Mouse (Mus musculus) thymus, adult 2 months (tissue): ENCODE data around the gene Usp18. TPM values are rescaled to one million over a fixed set of nuclear protein-coding genes. Genes with fewer than 3 reads are reported as not detected.
A peak's percentile ranks its signal among the peaks of the same experiment; 100 is the strongest.

Experiments
- DNase-seq: peaks from one replicate; pipeline ENCODE4 v3.0.0; 2021
- H3K27ac ChIP-seq: fragments of 200-500 bp; 2 replicates; pipeline ENCODE4 v1.5.1; 2012; ENCODE audit warnings: low read length, control low read depth; ENCODE audit not compliant: control insufficient read depth, insufficient read depth
- H3K27me3 ChIP-seq: fragments of 200-500 bp; 2 replicates; pipeline ENCODE4 v1.6.1; 2012; ENCODE audit warnings: mild to moderate bottlenecking, low read length, moderate library complexity, mixed read lengths; ENCODE audit not compliant: control insufficient read depth, insufficient read depth
- H3K36me3 ChIP-seq: fragments of 200-500 bp; 2 replicates; pipeline ENCODE4 v1.6.1; 2012; ENCODE audit warnings: mild to moderate bottlenecking, low read length, moderate library complexity; ENCODE audit not compliant: control insufficient read depth, insufficient read depth
- H3K4me1 ChIP-seq: fragments of 200-500 bp; replicated peaks from 2 replicates; pipeline ENCODE4 v1.6.1; 2012; ENCODE audit warnings: low read length; ENCODE audit not compliant: control insufficient read depth, insufficient read depth
- H3K4me3 ChIP-seq: fragments of 200-500 bp; 2 replicates; pipeline ENCODE4 v1.5.1; 2012; ENCODE audit warnings: mild to moderate bottlenecking, low read length, control low read depth, moderate library complexity; ENCODE audit not compliant: control insufficient read depth, insufficient read depth
- CTCF ChIP-seq: fragments of 200-500 bp; IDR thresholded peaks from 2 replicates; pipeline ENCODE4 v1.5.1; 2012; ENCODE audit warnings: mild to moderate bottlenecking, control low read depth, low read length, moderate library complexity, borderline replicate concordance; ENCODE audit not compliant: control insufficient read depth, poor library complexity, insufficient read depth; ENCODE audit errors: extremely low read depth
- POLR2A ChIP-seq: fragments of 200-500 bp; IDR thresholded peaks from 2 replicates; pipeline ENCODE4 v1.6.1; 2012; ENCODE audit warnings: mild to moderate bottlenecking, low read length, control low read depth, moderate library complexity; ENCODE audit not compliant: control insufficient read depth, poor library complexity, insufficient read depth; ENCODE audit errors: extremely low read depth
- WGBS: fragments of 180-500 bp; shearing (Covaris S2); methylation state at CpG from one replicate; pipeline ENCODE4 v1.1.7; 2018; 5-methylcytosine and 5-hydroxymethylcytosine counted together
- polyA plus RNA-seq: library from polyadenylated mRNA; depleted of rRNA; stranded (reverse); fragments of >200 nt; gene quantifications from 2 replicates; pipeline ENCODE4 v1.2.3, GENCODE M21; 2012

Gene Usp18
- polyA plus RNA-seq, 1 experiment: 43.4 TPM

GRCm38 (mm10) chr6:121215336-121215735 is 30.4 kb upstream of the Usp18 start:
- DNase-seq: no peak
- H3K36me3 ChIP-seq: no peaks in the 10 kb centered on the region
- no peak overlapping the region for H3K4me3 ChIP-seq
- TF ChIP-seq POLR2A (no peak), CTCF (no peak)
- WGBS: 24% methylated on average over 5 of the region's 5 CpGs
- peaks cover 64% of the 10 kb centered on the region for H3K4me1 ChIP-seq
- no peak overlapping the region for H3K27ac ChIP-seq
- no peaks in the 10 kb centered on the region; the same call in 1 of the 2 replicates for H3K27me3 ChIP-seq

DNA sequence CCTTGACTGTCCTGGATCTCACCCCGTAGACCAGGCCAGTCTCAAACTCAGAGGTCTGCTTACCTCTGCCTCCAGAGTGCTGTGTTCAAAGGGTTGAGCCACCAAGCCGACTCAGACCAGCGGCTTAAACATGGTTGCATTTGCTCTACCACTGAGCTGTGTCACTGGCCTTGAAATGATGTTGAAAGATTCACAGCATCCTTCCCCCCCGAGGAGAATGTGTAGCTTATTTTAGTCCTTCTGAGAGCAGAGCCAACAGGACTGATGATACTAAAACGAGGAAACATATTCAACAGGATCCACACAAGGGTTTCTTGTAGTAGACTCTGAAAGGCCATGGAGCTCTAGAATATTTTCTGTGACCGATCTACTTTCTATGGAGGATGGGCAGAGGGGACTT is 29.8 kb upstream of the Usp18 start:
- Histone ChIP-seq H3K36me3 (no peaks in the 10 kb centered on the region), H3K27me3 (no peaks in the 10 kb centered on the region; the same call in 1 of the 2 replicates), H3K4me1 (peaks cover 59% of the 10 kb centered on the region), H3K4me3 (no peak overlapping the region), H3K27ac (no peak overlapping the region)
- no peak for TF ChIP-seq POLR2A
- TF ChIP-seq CTCF: no peak
- DNase-seq: no peak
- WGBS: 69% methylated on average over 6 of the region's 6 CpGs

DNA sequence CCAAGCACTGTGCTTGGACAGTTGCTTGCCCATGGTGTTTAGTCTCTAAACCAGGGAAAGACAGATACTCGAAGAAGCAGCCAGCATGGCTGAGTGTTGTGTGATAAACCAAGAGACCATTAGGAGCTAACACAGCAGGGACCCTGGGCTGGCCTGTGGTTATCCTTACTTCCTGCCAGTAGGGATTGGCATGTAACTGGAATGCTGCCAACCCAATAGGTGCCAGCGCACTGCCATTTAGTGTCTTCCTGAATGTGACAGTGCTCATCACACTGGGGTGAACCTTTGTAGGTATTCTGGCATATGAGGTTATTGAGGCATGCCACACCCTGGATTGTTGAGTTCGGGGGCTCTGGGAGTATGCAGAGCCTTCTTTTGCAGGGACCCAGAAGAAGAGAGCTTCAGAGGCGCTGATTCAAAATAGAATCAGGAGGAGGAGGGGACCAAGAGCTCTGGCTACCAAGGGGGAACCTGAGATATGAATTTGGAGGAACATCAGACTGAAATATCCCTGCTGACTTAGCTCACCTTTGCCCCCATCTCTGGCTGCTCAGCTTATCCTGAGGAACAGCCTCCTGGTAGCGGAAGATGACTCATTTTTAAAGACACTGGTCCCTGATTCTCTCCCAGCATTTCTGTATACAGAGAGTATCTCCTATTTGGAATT is 29.0 kb upstream of the Usp18 start:
- H3K4me1 ChIP-seq: peaks cover 51% of the 10 kb centered on the region
- TF ChIP-seq POLR2A: no peak
- no peak for TF ChIP-seq CTCF
- no peaks in the 10 kb centered on the region for H3K36me3 ChIP-seq
- H3K27ac ChIP-seq: no peak overlapping the region
- no peaks in the 10 kb centered on the region for H3K27me3 ChIP-seq
- 54% methylated on average over 5 of the region's 5 CpGs for WGBS
- no peak overlapping the region for H3K4me3 ChIP-seq
- no peak for DNase-seq

DNA sequence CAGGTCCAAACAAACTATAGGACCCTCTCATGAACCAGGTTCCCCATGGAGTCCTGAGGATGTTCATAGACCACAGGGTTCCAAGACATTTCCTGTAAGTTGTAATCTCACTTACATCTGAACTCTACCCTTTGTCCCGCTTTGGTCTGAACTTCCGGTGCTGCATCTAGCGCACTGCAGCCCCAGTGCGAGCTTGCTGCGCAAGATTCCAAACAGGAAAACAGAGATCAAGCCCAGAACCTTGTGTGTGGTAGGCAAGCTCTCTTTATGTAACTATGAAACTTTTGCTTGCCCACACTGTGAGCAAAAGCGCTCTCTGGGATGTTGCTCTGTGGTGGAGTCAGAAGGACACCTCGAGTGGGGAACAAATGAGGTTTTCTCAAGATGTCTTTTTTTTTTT is 27.7 kb upstream of the Usp18 start:
- H3K27ac ChIP-seq: peak overlapping the region; percentile 3; the same call in 1 of the 2 replicates
- whole genome bisulfite sequencing: 9% methylated on average over 7 of the region's 7 CpGs
- peak; percentile 43 for DNase-seq

GRCm38 (mm10) chr6:121219406-121219805 is 26.3 kb upstream of the Usp18 start:
- no peak for DNase-seq
- Histone ChIP-seq H3K27me3 (no peaks in the 10 kb centered on the region), H3K36me3 (no peaks in the 10 kb centered on the region), H3K4me3 (no peak overlapping the region), H3K27ac (no peak overlapping the region), H3K4me1 (peaks cover 57% of the 10 kb centered on the region)
- TF ChIP-seq POLR2A (no peak), CTCF (no peak)
- WGBS: 98% methylated on average over 4 of the region's 4 CpGs

More for the DNA sequence above, 27.7 kb upstream of the Usp18 start:
- TF ChIP-seq POLR2A (0 out of 2 replicates have a peak, but pooled peaks have one; percentile 26), CTCF (no peak)
- Histone ChIP-seq H3K4me1 (peaks cover 52% of the 10 kb centered on the region), H3K27me3 (no peaks in the 10 kb centered on the region), H3K36me3 (no peaks in the 10 kb centered on the region), H3K4me3 (peak overlapping the region; percentile 1; the same call in 1 of the 2 replicates)

DNA sequence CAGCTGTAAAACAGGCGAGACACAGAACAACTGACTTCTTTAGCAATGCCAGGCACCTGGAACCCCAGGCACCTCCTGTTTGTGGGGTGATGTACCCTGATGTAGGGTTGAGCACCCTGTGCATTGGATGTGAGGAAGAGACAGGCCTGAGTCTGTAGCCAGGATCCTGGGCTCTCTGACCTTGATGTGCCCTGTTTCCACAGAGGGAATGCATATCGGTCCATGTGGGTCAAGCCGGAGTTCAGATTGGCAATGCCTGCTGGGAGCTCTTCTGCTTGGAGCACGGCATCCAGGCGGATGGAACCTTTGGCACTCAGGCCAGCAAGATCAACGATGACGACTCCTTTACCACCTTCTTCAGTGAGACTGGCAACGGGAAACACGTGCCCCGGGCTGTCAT is 25.5 kb upstream of the Usp18 start:
- Histone ChIP-seq H3K4me3 (no peak overlapping the region), H3K27ac (no peak overlapping the region), H3K27me3 (no peaks in the 10 kb centered on the region), H3K4me1 (peaks cover 56% of the 10 kb centered on the region), H3K36me3 (no peaks in the 10 kb centered on the region)
- TF ChIP-seq POLR2A (no peak), CTCF (no peak)
- 97% methylated on average over 10 of the region's 10 CpGs for WGBS
- no peak for DNase-seq

GRCm38 (mm10) chr6:121221876-121222597 is 23.7 kb upstream of the Usp18 start:
- Histone ChIP-seq H3K27me3 (no peaks in the 10 kb centered on the region), H3K4me3 (no peak overlapping the region), H3K36me3 (no peaks in the 10 kb centered on the region), H3K27ac (no peak overlapping the region), H3K4me1 (peaks cover 56% of the 10 kb centered on the region)
- no peak for DNase-seq
- TF ChIP-seq POLR2A (no peak), CTCF (no peak)
- WGBS: 93% methylated on average over 8 of the region's 8 CpGs
